Comparison of ENCODE assay signal across 10 mouse cellular contexts in the genomic region with DNA sequence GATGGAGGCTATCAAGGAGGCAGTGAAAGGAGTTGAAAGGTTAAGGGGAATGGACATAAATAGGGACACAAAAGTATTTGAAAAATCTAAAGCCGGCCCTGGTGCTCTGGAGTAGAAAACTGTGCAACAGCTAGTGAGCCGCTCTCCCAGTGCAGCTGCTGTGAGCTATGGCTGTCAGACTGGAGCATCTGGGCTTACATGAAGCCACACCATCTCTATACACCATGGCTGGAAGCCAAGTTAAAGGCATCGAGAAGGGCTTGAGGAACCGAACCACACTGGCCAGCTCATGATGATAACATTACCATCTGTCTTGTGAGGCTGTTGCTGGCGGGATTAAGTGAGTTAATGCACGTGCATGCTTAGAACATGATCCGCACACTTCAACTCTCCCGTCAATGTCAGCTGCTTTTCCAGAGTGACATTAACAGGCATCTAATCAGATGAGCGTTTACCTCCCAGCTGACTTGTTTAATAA. TPM values are rescaled to one million over a fixed set of nuclear protein-coding genes. Genes with fewer than 3 reads are reported as not detected.
DNase-seq lines count a peak whose midpoint lies in the region; ATAC-seq and TF ChIP-seq lines count a peak whose summit lies in the region.
"Had no signal": no experiment of that assay in that cellular context is flagged by ENCODE, and none has a peak within 500 bp of the region (broad histone marks: within the 10 kb centered on the region; RNA-seq: fewer than 3 reads in every experiment).

No protein-coding gene starts in this region.

- H3K27me3 ChIP-seq in embryonic facial prominence, embryonic 12.5 days = no peaks in the 10 kb centered on the region
- no peaks in the 10 kb centered on the region for H3K27me3 ChIP-seq in embryonic facial prominence, embryonic 10.5 days (replicated peaks; ENCODE audit: low read depth, poor library complexity, severe bottlenecking)
- H3K27me3 ChIP-seq in neural tube, embryonic 13.5 days = no peaks in the 10 kb centered on the region
- no peaks in the 10 kb centered on the region for H3K27me3 ChIP-seq in limb, embryonic 14.5 days (ENCODE audit: control insufficient read depth, insufficient read depth, low read length)

- DNase-seq in embryonic facial prominence, embryonic 10.5 days (ENCODE audit: low spot score) = no peak
- DNase-seq in neural tube, embryonic 10.5 days (ENCODE audit: extremely low spot score, low spot score) = no peak
- DNase-seq in limb, embryonic 14.5 days (ENCODE audit: low spot score) = peak; percentile 63
- DNase-seq in urinary bladder, adult 2 months (ENCODE audit: low spot score) = no peak
- DNase-seq: heart, postnatal 14 days; spleen, adult 18-20 months had no signal

- no peak overlapping the region for H3K4me2 ChIP-seq in embryonic facial prominence, embryonic 12.5 days (replicated peaks)
- H3K4me2 ChIP-seq in neural tube, embryonic 13.5 days = no peak overlapping the region
- no peak overlapping the region for H3K4me2 ChIP-seq in limb, embryonic 14.5 days (replicated peaks; ENCODE audit: low read depth, low read length, severe bottlenecking)

- peak; percentile 64; the same call in 1 of the 2 replicates for ATAC-seq in embryonic facial prominence, embryonic 12.5 days (ENCODE audit: insufficient number of reproducible peaks, insufficient read depth, low FRiP score, low TSS enrichment)
- 0 out of 2 replicates have a peak, but pooled peaks have one; percentile 37 for ATAC-seq in neural tube, embryonic 13.5 days (ENCODE audit: low read depth)
- peak; percentile 88 for ATAC-seq in limb, embryonic 14.5 days (ENCODE audit: low FRiP score, low read depth)
- no peak for ATAC-seq in erythroblast, adult 5-6 weeks (replicated peaks; ENCODE audit: low FRiP score, poor library complexity, severe bottlenecking)
- no peak for ATAC-seq in erythroid progenitor cell, adult 5-6 weeks (replicated peaks; ENCODE audit: low FRiP score, poor library complexity, severe bottlenecking)

- H3K4me3 ChIP-seq in embryonic facial prominence, embryonic 12.5 days = no peak overlapping the region
- H3K4me3 ChIP-seq in embryonic facial prominence, embryonic 10.5 days = no peak overlapping the region
- H3K4me3 ChIP-seq in neural tube, embryonic 13.5 days = no peak overlapping the region
- H3K4me3 ChIP-seq in limb, embryonic 14.5 days (replicated peaks; ENCODE audit: low read length) = no peak overlapping the region

- no peaks in the 10 kb centered on the region for H3K36me3 ChIP-seq in embryonic facial prominence, embryonic 12.5 days
- no peaks in the 10 kb centered on the region for H3K36me3 ChIP-seq in embryonic facial prominence, embryonic 10.5 days (replicated peaks)
- H3K36me3 ChIP-seq in neural tube, embryonic 13.5 days = peaks cover 26% of the 10 kb centered on the region
- H3K36me3 ChIP-seq in limb, embryonic 14.5 days (ENCODE audit: control insufficient read depth, insufficient read depth, low read length) = no peaks in the 10 kb centered on the region

- no peaks in the 10 kb centered on the region for H3K9me3 ChIP-seq in embryonic facial prominence, embryonic 12.5 days
- no peaks in the 10 kb centered on the region for H3K9me3 ChIP-seq in embryonic facial prominence, embryonic 10.5 days
- no peaks in the 10 kb centered on the region for H3K9me3 ChIP-seq in neural tube, embryonic 13.5 days
- no peaks in the 10 kb centered on the region for H3K9me3 ChIP-seq in limb, embryonic 14.5 days (ENCODE audit: control insufficient read depth, low read length)

- no peak for TF ChIP-seq POLR2A in limb, embryonic 14.5 days (IDR thresholded peaks at IDR 0.05; ENCODE audit: borderline replicate concordance, extremely low read depth, insufficient read depth, insufficient read length)

- WGBS in embryonic facial prominence, embryonic 12.5 days = 51% methylated on average over 9 of the region's 9 CpGs
- 74% methylated on average over 9 of the region's 9 CpGs for WGBS in embryonic facial prominence, embryonic 10.5 days
- WGBS in neural tube, embryonic 13.5 days = 72% methylated on average over 9 of the region's 9 CpGs
- 60% methylated on average over 9 of the region's 9 CpGs for WGBS in limb, embryonic 14.5 days

- H3K9ac ChIP-seq in embryonic facial prominence, embryonic 12.5 days = no peak overlapping the region
- H3K9ac ChIP-seq in neural tube, embryonic 13.5 days = no peak overlapping the region
- no peak overlapping the region for H3K9ac ChIP-seq in limb, embryonic 14.5 days (ENCODE audit: low read depth, low read length, severe bottlenecking)

- no peak overlapping the region for H3K27ac ChIP-seq in embryonic facial prominence, embryonic 12.5 days
- H3K27ac ChIP-seq in embryonic facial prominence, embryonic 10.5 days (replicated peaks) = no peak overlapping the region
- no peak overlapping the region for H3K27ac ChIP-seq in neural tube, embryonic 13.5 days (replicated peaks)
- H3K27ac ChIP-seq in limb, embryonic 14.5 days (replicated peaks; ENCODE audit: low read depth, low read length) = no peak overlapping the region

- H3K4me1 ChIP-seq in embryonic facial prominence, embryonic 12.5 days = 0 out of 2 replicates have a peak, but pooled peaks cover 3% of the 10 kb centered on the region
- H3K4me1 ChIP-seq in embryonic facial prominence, embryonic 10.5 days = no peaks in the 10 kb centered on the region
- peaks cover 8% of the 10 kb centered on the region; the same call in 1 of the 2 replicates for H3K4me1 ChIP-seq in neural tube, embryonic 13.5 days (replicated peaks)
- H3K4me1 ChIP-seq in limb, embryonic 14.5 days (ENCODE audit: control insufficient read depth, insufficient read depth, low read length) = no peaks in the 10 kb centered on the region

RNA-seq across cellular contexts. Expression of gene Pid1, which starts 53.8 kb away (rescaled TPM):
- 35.6 and 38.9 TPM in 2 replicates for polyA plus RNA-seq in embryonic facial prominence, embryonic 12.5 days (2016; fragmentation: Nextera tagmentation; extraction: Ambion mirVana)
- 10.9 and 16.5 TPM in 2 replicates for polyA plus RNA-seq in embryonic facial prominence, embryonic 10.5 days (2016; fragmentation: Nextera tagmentation; extraction: Ambion mirVana)
- 133 and 143 TPM in 2 replicates for polyA plus RNA-seq in neural tube, embryonic 13.5 days (2015; fragmentation: Nextera tagmentation; extraction: Ambion mirVana)
- polyA plus RNA-seq in limb, embryonic 14.5 days (2012; rRNA removed) = 21.1 and 22.1 TPM in 2 replicates
- polyA plus RNA-seq in limb, embryonic 14.5 days (2014; fragmentation: Nextera tagmentation; extraction: Ambion mirVana) = 42.9 and 56.7 TPM in 2 replicates
- polyA plus RNA-seq in urinary bladder, adult 2 months (2012; rRNA removed) = 55.1 and 74.2 TPM in 2 replicates
- 4.0 and 11.7 TPM in 2 replicates for total RNA-seq in erythroblast, adult 5-6 weeks (2015; ENCODE audit: low replicate concordance)
- 8.1 and 8.6 TPM in 2 replicates for total RNA-seq in erythroblast, adult 5-6 weeks (2017; ENCODE audit: low replicate concordance)
- 3.4 and 4.0 TPM in 2 replicates for total RNA-seq in erythroid progenitor cell, adult 5-6 weeks (2015; ENCODE audit: low replicate concordance)
- total RNA-seq in erythroid progenitor cell, adult 5-6 weeks (2017; ENCODE audit: low replicate concordance) = 1.2 and 7.3 TPM in 2 replicates

Comparison
In these comparisons a context has a peak if more than half of its experiments do, and no peak if none do; other contexts are left out.
1. ATAC-seq: peak in embryonic facial prominence, embryonic 12.5 days (single experiment), neural tube, embryonic 13.5 days (single experiment) and limb, embryonic 14.5 days (single experiment); none in erythroblast, adult 5-6 weeks (single experiment) and erythroid progenitor cell, adult 5-6 weeks (single experiment).